Mouse (Mus musculus): ENCODE data around the gene Aldh1a2. TPM values are rescaled to one million over a fixed set of nuclear protein-coding genes. Genes with fewer than 3 reads are reported as not detected.

Aldh1a2 gene
- polyA plus RNA-seq, 1 experiment from 2014 or later: 6.7 TPM

- H3K4me1 ChIP-seq: no peaks in the 10 kb centered on the region
- no peaks in the 10 kb centered on the region for H3K9me3 ChIP-seq (replicated peaks)
- H3K4me2 ChIP-seq: no peak overlapping the region
- H3K27ac ChIP-seq: no peak overlapping the region
- H3K4me3 ChIP-seq: no peak overlapping the region
- 56% methylated on average over 3 of the region's 3 CpGs for WGBS (ENCODE audit: insufficient replicate concordance)
- no peaks in the 10 kb centered on the region for H3K36me3 ChIP-seq
- H3K9ac ChIP-seq: no peak overlapping the region
- no peaks in the 10 kb centered on the region for H3K27me3 ChIP-seq (replicated peaks)
- no peak for ATAC-seq
These were observed 54.6 kb downstream of the Aldh1a2 start for GRCm38 (mm10) chr9:71270205-71270604.

GRCm38 (mm10) chr9:71276149-71276721, 60.6 kb downstream of the Aldh1a2 start:
- no peaks in the 10 kb centered on the region for H3K4me1 ChIP-seq
- no peak for ATAC-seq
- H3K36me3 ChIP-seq: no peaks in the 10 kb centered on the region
- no peak overlapping the region for H3K27ac ChIP-seq
- no peaks in the 10 kb centered on the region for H3K9me3 ChIP-seq (replicated peaks)
- H3K4me2 ChIP-seq: no peak overlapping the region
- H3K4me3 ChIP-seq: no peak overlapping the region
- WGBS (ENCODE audit: insufficient replicate concordance): 68% methylated on average over 14 of the region's 14 CpGs
- no peak overlapping the region for H3K9ac ChIP-seq
- H3K27me3 ChIP-seq (replicated peaks): no peaks in the 10 kb centered on the region; the same call in 1 of the 2 replicates

- no peak overlapping the region for H3K9ac ChIP-seq
- H3K4me3 ChIP-seq: no peak overlapping the region
- 62% methylated on average over 4 of the region's 4 CpGs for WGBS (ENCODE audit: insufficient replicate concordance)
- H3K27ac ChIP-seq: no peak overlapping the region
- H3K4me1 ChIP-seq: no peaks in the 10 kb centered on the region
- H3K4me2 ChIP-seq: no peak overlapping the region
- H3K9me3 ChIP-seq (replicated peaks): no peaks in the 10 kb centered on the region
- no peak for ATAC-seq
- no peaks in the 10 kb centered on the region for H3K36me3 ChIP-seq
- no peaks in the 10 kb centered on the region; the same call in 1 of the 2 replicates for H3K27me3 ChIP-seq (replicated peaks)
These were observed 63.2 kb downstream of the Aldh1a2 start for GRCm38 (mm10) chr9:71278741-71279140.

GRCm38 (mm10) chr9:71283156-71283555, 67.6 kb downstream of the Aldh1a2 start:
- Histone ChIP-seq H3K9ac (no peak overlapping the region), H3K4me1 (no peaks in the 10 kb centered on the region), H3K27ac (no peak overlapping the region), H3K27me3 (replicated peaks) (no peaks in the 10 kb centered on the region; the same call in 1 of the 2 replicates), H3K36me3 (no peaks in the 10 kb centered on the region), H3K4me3 (no peak overlapping the region), H3K4me2 (no peak overlapping the region), H3K9me3 (replicated peaks) (no peaks in the 10 kb centered on the region)
- ATAC-seq: no peak
- 68% methylated on average over 7 of the region's 7 CpGs for WGBS (ENCODE audit: insufficient replicate concordance)

GRCm38 (mm10) chr9:71285231-71285630, 69.6 kb downstream of the Aldh1a2 start:
- Histone ChIP-seq H3K4me1 (no peaks in the 10 kb centered on the region), H3K4me2 (no peak overlapping the region), H3K27me3 (replicated peaks) (no peaks in the 10 kb centered on the region), H3K4me3 (no peak overlapping the region), H3K27ac (no peak overlapping the region), H3K9ac (no peak overlapping the region), H3K9me3 (replicated peaks) (no peaks in the 10 kb centered on the region), H3K36me3 (no peaks in the 10 kb centered on the region)
- WGBS (ENCODE audit: insufficient replicate concordance): 76% methylated on average over 3 of the region's 3 CpGs
- ATAC-seq: no peak

GRCm38 (mm10) chr9:71286420-71286819, 70.8 kb downstream of the Aldh1a2 start:
- Histone ChIP-seq H3K4me3 (no peak overlapping the region), H3K27ac (no peak overlapping the region), H3K9me3 (replicated peaks) (no peaks in the 10 kb centered on the region), H3K9ac (no peak overlapping the region), H3K4me1 (no peaks in the 10 kb centered on the region), H3K36me3 (no peaks in the 10 kb centered on the region), H3K4me2 (no peak overlapping the region), H3K27me3 (replicated peaks) (no peaks in the 10 kb centered on the region; the same call in 1 of the 2 replicates)
- ATAC-seq: no peak
- WGBS (ENCODE audit: insufficient replicate concordance): 68% methylated on average over 9 of the region's 9 CpGs

GRCm38 (mm10) chr9:71288738-71289137, 73.1 kb downstream of the Aldh1a2 start:
- Histone ChIP-seq H3K27ac (no peak overlapping the region), H3K9me3 (replicated peaks) (no peaks in the 10 kb centered on the region), H3K4me3 (no peak overlapping the region), H3K9ac (no peak overlapping the region), H3K4me1 (no peaks in the 10 kb centered on the region), H3K4me2 (no peak overlapping the region), H3K36me3 (no peaks in the 10 kb centered on the region), H3K27me3 (replicated peaks) (no peaks in the 10 kb centered on the region; the same call in 1 of the 2 replicates)
- 47% methylated on average over 6 of the region's 6 CpGs for WGBS (ENCODE audit: insufficient replicate concordance)
- ATAC-seq: no peak

GRCm38 (mm10) chr9:71289810-71290209, 74.2 kb downstream of the Aldh1a2 start:
- no peak overlapping the region for H3K4me2 ChIP-seq
- no peak overlapping the region for H3K4me3 ChIP-seq
- H3K9ac ChIP-seq: no peak overlapping the region
- H3K27me3 ChIP-seq (replicated peaks): no peaks in the 10 kb centered on the region; the same call in 1 of the 2 replicates
- 52% methylated on average over 3 of the region's 3 CpGs for WGBS (ENCODE audit: insufficient replicate concordance)
- H3K36me3 ChIP-seq: no peaks in the 10 kb centered on the region
- ATAC-seq: no peak
- H3K9me3 ChIP-seq (replicated peaks): no peaks in the 10 kb centered on the region
- no peaks in the 10 kb centered on the region for H3K4me1 ChIP-seq
- no peak overlapping the region for H3K27ac ChIP-seq

GRCm38 (mm10) chr9:71290730-71291129, 75.1 kb downstream of the Aldh1a2 start:
- Histone ChIP-seq H3K9ac (no peak overlapping the region), H3K27ac (no peak overlapping the region), H3K4me3 (no peak overlapping the region), H3K27me3 (replicated peaks) (peaks cover 5% of the 10 kb centered on the region; the same call in 1 of the 2 replicates), H3K9me3 (replicated peaks) (no peaks in the 10 kb centered on the region), H3K4me2 (no peak overlapping the region), H3K4me1 (no peaks in the 10 kb centered on the region), H3K36me3 (no peaks in the 10 kb centered on the region)
- WGBS (ENCODE audit: insufficient replicate concordance): 62% methylated on average over 1 of the region's 1 CpGs
- ATAC-seq: no peak

- Histone ChIP-seq H3K4me3 (no peak overlapping the region), H3K9me3 (replicated peaks) (no peaks in the 10 kb centered on the region), H3K9ac (no peak overlapping the region), H3K4me2 (no peak overlapping the region), H3K36me3 (no peaks in the 10 kb centered on the region), H3K27me3 (replicated peaks) (peaks cover 5% of the 10 kb centered on the region; the same call in 1 of the 2 replicates), H3K27ac (no peak overlapping the region), H3K4me1 (no peaks in the 10 kb centered on the region)
- 52% methylated on average over 8 of the region's 8 CpGs for WGBS (ENCODE audit: insufficient replicate concordance)
- ATAC-seq: no peak
These were observed 79.9 kb downstream of the Aldh1a2 start for GRCm38 (mm10) chr9:71295501-71295900.

- no peaks in the 10 kb centered on the region for H3K9me3 ChIP-seq (replicated peaks)
- H3K27ac ChIP-seq: no peak overlapping the region
- no peak overlapping the region for H3K4me3 ChIP-seq
- no peak for ATAC-seq
- H3K36me3 ChIP-seq: no peaks in the 10 kb centered on the region
- H3K27me3 ChIP-seq (replicated peaks): no peaks in the 10 kb centered on the region
- H3K4me1 ChIP-seq: no peaks in the 10 kb centered on the region
- WGBS (ENCODE audit: insufficient replicate concordance): 31% methylated on average over 2 of the region's 2 CpGs
- no peak overlapping the region for H3K4me2 ChIP-seq
- no peak overlapping the region for H3K9ac ChIP-seq
These were observed 88.0 kb downstream of the Aldh1a2 start for GRCm38 (mm10) chr9:71303594-71303993.

- Histone ChIP-seq H3K9ac (no peak overlapping the region), H3K4me1 (no peaks in the 10 kb centered on the region), H3K36me3 (no peaks in the 10 kb centered on the region), H3K27me3 (replicated peaks) (no peaks in the 10 kb centered on the region), H3K4me3 (no peak overlapping the region), H3K4me2 (no peak overlapping the region), H3K27ac (no peak overlapping the region), H3K9me3 (replicated peaks) (no peaks in the 10 kb centered on the region)
- 73% methylated on average over 9 of the region's 9 CpGs for WGBS (ENCODE audit: insufficient replicate concordance)
- ATAC-seq: no peak
These were observed 91.7 kb downstream of the Aldh1a2 start for GRCm38 (mm10) chr9:71307106-71307789.

Data from liver, embryonic 12.5 days (tissue).